Comparison of ENCODE assay signal across 9 mouse cellular contexts in genomic region chr6:137109811-137110777, GRCm38 (mm10).
DNase-seq lines count a peak whose midpoint lies in the region; ATAC-seq and TF ChIP-seq lines count a peak whose summit lies in the region.
"Had no signal": no experiment of that assay in that cellular context is flagged by ENCODE, and none has a peak within 500 bp of the region (broad histone marks: within the 10 kb centered on the region; RNA-seq: fewer than 3 reads in every experiment).

No protein-coding gene starts in this region.

- H3K9me3 ChIP-seq in heart, embryonic 16.5 days (replicated peaks; ENCODE audit: control insufficient read depth, low read length) = peaks cover 6% of the 10 kb centered on the region; the same call in 1 of the 2 replicates
- no peaks in the 10 kb centered on the region for H3K9me3 ChIP-seq in lung, embryonic 16.5 days (ENCODE audit: control insufficient read depth, low read length)
- H3K9me3 ChIP-seq in hindbrain, embryonic 16.5 days (ENCODE audit: control insufficient read depth, low read length) = no peaks in the 10 kb centered on the region

- peak overlapping the region; percentile 71 for H3K27ac ChIP-seq in heart, embryonic 16.5 days (ENCODE audit: low read length)
- H3K27ac ChIP-seq in lung, embryonic 16.5 days (ENCODE audit: low read length) = peak overlapping the region; percentile 93
- no peak overlapping the region for H3K27ac ChIP-seq in thymus, adult 2 months (ENCODE audit: control insufficient read depth, insufficient read depth, low read length)
- H3K27ac ChIP-seq in hindbrain, embryonic 16.5 days (ENCODE audit: low read depth, low read length) = no peak overlapping the region

- peaks cover 18% of the 10 kb centered on the region for H3K4me1 ChIP-seq in heart, embryonic 16.5 days (ENCODE audit: control insufficient read depth, insufficient read depth, low read length)
- peaks cover 24% of the 10 kb centered on the region for H3K4me1 ChIP-seq in lung, embryonic 16.5 days (replicated peaks; ENCODE audit: control insufficient read depth, insufficient read depth, low read length)
- H3K4me1 ChIP-seq in thymus, adult 2 months (replicated peaks; ENCODE audit: control insufficient read depth, insufficient read depth, low read length) = no peaks in the 10 kb centered on the region
- H3K4me1 ChIP-seq in hindbrain, embryonic 16.5 days (ENCODE audit: control insufficient read depth, insufficient read depth, low read depth, low read length) = no peaks in the 10 kb centered on the region

- no peak for TF ChIP-seq POLR2A in thymus, adult 2 months (IDR thresholded peaks at IDR 0.05; ENCODE audit: control insufficient read depth, extremely low read depth, insufficient read depth, low read length, poor library complexity)

- 0 out of 2 replicates have a peak overlapping the region, but pooled peaks have one; percentile 34 for H3K9ac ChIP-seq in heart, embryonic 16.5 days (ENCODE audit: low read length)
- H3K9ac ChIP-seq in lung, embryonic 16.5 days (ENCODE audit: low read length) = 0 out of 2 replicates have a peak overlapping the region, but pooled peaks have one; percentile 4
- no peak overlapping the region for H3K9ac ChIP-seq in hindbrain, embryonic 16.5 days (ENCODE audit: low read depth, low read length)

- no peak for TF ChIP-seq CTCF in thymus, adult 2 months (IDR thresholded peaks at IDR 0.05; ENCODE audit: borderline replicate concordance, control insufficient read depth, extremely low read depth, insufficient read depth, low read length, poor library complexity)

- peak overlapping the region; percentile 38 for H3K4me2 ChIP-seq in heart, embryonic 16.5 days (ENCODE audit: low read depth, low read length)
- peak overlapping the region; percentile 39 for H3K4me2 ChIP-seq in lung, embryonic 16.5 days (ENCODE audit: low read depth, low read length)
- no peak overlapping the region for H3K4me2 ChIP-seq in hindbrain, embryonic 16.5 days (ENCODE audit: low read length)

- ATAC-seq in heart, embryonic 16.5 days (replicated peaks; ENCODE audit: extremely low read depth, insufficient read depth, low FRiP score) = peak; percentile 41; the same call in 1 of the 2 replicates
- ATAC-seq in lung, embryonic 16.5 days (ENCODE audit: low read depth) = peak; percentile 85
- ATAC-seq in hindbrain, embryonic 16.5 days = no peak
- ATAC-seq: midbrain, embryonic 16.5 days had no signal

- peak; percentile 8 for DNase-seq in gastrocnemius, adult 18-20 months (ENCODE audit: low spot score)
- no peak for DNase-seq in gastrocnemius, adult 8-10 months (ENCODE audit: low spot score in 2 of 2)
- peak; percentile 78 for DNase-seq in adrenal gland, adult 8-10 months
- no peak for DNase-seq in thymus, adult 2 months
- DNase-seq in left cerebral cortex, adult 9 months (ENCODE audit: low spot score in 2 of 2) = no peak

- no peaks in the 10 kb centered on the region for H3K36me3 ChIP-seq in heart, embryonic 16.5 days (ENCODE audit: control insufficient read depth, insufficient read depth)
- no peaks in the 10 kb centered on the region for H3K36me3 ChIP-seq in lung, embryonic 16.5 days (ENCODE audit: control insufficient read depth, insufficient read depth, low read length)
- H3K36me3 ChIP-seq in thymus, adult 2 months (ENCODE audit: control insufficient read depth, insufficient read depth, low read length) = no peaks in the 10 kb centered on the region
- no peaks in the 10 kb centered on the region for H3K36me3 ChIP-seq in hindbrain, embryonic 16.5 days (ENCODE audit: control insufficient read depth, insufficient read depth, low read length)

- WGBS in heart, embryonic 16.5 days = 63% methylated on average over 20 of the region's 20 CpGs
- WGBS in lung, embryonic 16.5 days = 33% methylated on average over 20 of the region's 20 CpGs
- WGBS in thymus, adult 2 months = 88% methylated on average over 20 of the region's 20 CpGs
- 70% methylated on average over 20 of the region's 20 CpGs for WGBS in hindbrain, embryonic 16.5 days

- H3K27me3 ChIP-seq in heart, embryonic 16.5 days (ENCODE audit: control insufficient read depth, insufficient read depth, low read length) = no peaks in the 10 kb centered on the region; the same call in 1 of the 2 replicates
- no peaks in the 10 kb centered on the region for H3K27me3 ChIP-seq in lung, embryonic 16.5 days (ENCODE audit: control insufficient read depth, insufficient read depth, low read depth, low read length)
- H3K27me3 ChIP-seq in thymus, adult 2 months (ENCODE audit: control insufficient read depth, insufficient read depth, low read length) = no peaks in the 10 kb centered on the region
- no peaks in the 10 kb centered on the region for H3K27me3 ChIP-seq in hindbrain, embryonic 16.5 days (replicated peaks; ENCODE audit: control insufficient read depth, insufficient read depth, low read length)

- no peak overlapping the region for H3K4me3 ChIP-seq in heart, embryonic 16.5 days (ENCODE audit: low read length)
- peak overlapping the region; percentile 20; the same call in 1 of the 2 replicates for H3K4me3 ChIP-seq in lung, embryonic 16.5 days (ENCODE audit: low read length)
- no peak overlapping the region for H3K4me3 ChIP-seq in thymus, adult 2 months (ENCODE audit: control insufficient read depth, insufficient read depth, low read length)
- no peak overlapping the region for H3K4me3 ChIP-seq in hindbrain, embryonic 16.5 days (ENCODE audit: low read length)

Comparison
In these comparisons a context has a peak if more than half of its experiments do, and no peak if none do; other contexts are left out.
1. DNase-seq: peak in gastrocnemius, adult 18-20 months (single experiment) and adrenal gland, adult 8-10 months (single experiment); none in gastrocnemius, adult 8-10 months (0 of 2), thymus, adult 2 months (single experiment) and left cerebral cortex, adult 9 months (0 of 2).
2. H3K27ac ChIP-seq: peak in heart, embryonic 16.5 days (single experiment) and lung, embryonic 16.5 days (single experiment); none in thymus, adult 2 months (single experiment) and hindbrain, embryonic 16.5 days (single experiment).